Comparison of ENCODE assay signal across 9 mouse cellular contexts in the genomic region with DNA sequence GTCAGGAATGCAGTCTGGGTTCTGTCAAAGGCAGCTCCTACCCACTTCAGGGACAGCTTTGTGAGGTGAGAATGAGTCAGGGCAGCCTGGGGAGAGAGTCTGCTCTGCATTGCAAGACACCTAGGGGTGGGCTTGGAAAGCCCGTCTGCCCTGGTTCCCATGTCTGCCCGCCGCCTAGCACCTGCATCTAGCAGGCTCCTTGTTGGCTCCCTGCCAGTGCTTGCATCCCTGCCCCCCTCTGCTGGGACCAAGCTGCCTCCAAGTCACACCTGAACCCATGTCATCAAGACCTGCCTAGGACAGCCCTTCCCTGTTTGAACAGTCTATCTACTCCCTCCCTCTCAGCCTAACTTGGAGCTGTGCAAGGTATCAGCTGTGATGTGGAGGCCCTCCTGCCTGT.
DNase-seq lines count a peak whose midpoint lies in the region; ATAC-seq and TF ChIP-seq lines count a peak whose summit lies in the region.
"Had no signal": no experiment of that assay in that cellular context is flagged by ENCODE, and none has a peak within 500 bp of the region (broad histone marks: within the 10 kb centered on the region; RNA-seq: fewer than 3 reads in every experiment).

No protein-coding gene starts in this region.

- no peaks in the 10 kb centered on the region for H3K9me3 ChIP-seq in heart, postnatal 0 days (replicated peaks; ENCODE audit: control insufficient read depth, low read length)
- no peaks in the 10 kb centered on the region for H3K9me3 ChIP-seq in embryonic facial prominence, embryonic 13.5 days
- H3K9me3 ChIP-seq in intestine, embryonic 16.5 days (ENCODE audit: control insufficient read depth, low read length): no peaks in the 10 kb centered on the region
- no peaks in the 10 kb centered on the region for H3K9me3 ChIP-seq in midbrain, embryonic 14.5 days (ENCODE audit: control insufficient read depth, low read length)
- H3K9me3 ChIP-seq: neural tube, embryonic 12.5 days had no signal

- peak; percentile 22 for DNase-seq in heart, postnatal 0 days (ENCODE audit: low spot score)
- no peak for DNase-seq in heart, adult 2 months
- DNase-seq in midbrain, embryonic 14.5 days: no peak
- DNase-seq in adrenal gland, adult 18-20 months (ENCODE audit: low spot score in 2 of 2): no peak
- no peak for DNase-seq in cerebellum, adult 2 months
- no peak for DNase-seq in thymus, postnatal 0 days (ENCODE audit: low spot score)

- no peak for TF ChIP-seq EP300 in heart, postnatal 0 days (IDR thresholded peaks at IDR 0.05; ENCODE audit: low read depth)
- TF ChIP-seq EP300 in heart, adult 2 months (IDR thresholded peaks at IDR 0.05; ENCODE audit: insufficient read depth, low read depth, low read length): no peak

- WGBS in heart, postnatal 0 days: 68% methylated on average over 3 of the region's 3 CpGs
- WGBS in heart, adult 2 months: 70% methylated on average over 3 of the region's 3 CpGs
- WGBS in embryonic facial prominence, embryonic 13.5 days: 66% methylated on average over 3 of the region's 3 CpGs
- 46% methylated on average over 3 of the region's 3 CpGs for WGBS in intestine, embryonic 16.5 days
- WGBS in midbrain, embryonic 14.5 days: 49% methylated on average over 3 of the region's 3 CpGs
- 52% methylated on average over 3 of the region's 3 CpGs for WGBS in cerebellum, adult 2 months

- peaks cover 7% of the 10 kb centered on the region; the same call in 1 of the 2 replicates for H3K4me1 ChIP-seq in heart, postnatal 0 days (ENCODE audit: control insufficient read depth, insufficient read depth)
- no peaks in the 10 kb centered on the region for H3K4me1 ChIP-seq in heart, adult 2 months (ENCODE audit: control insufficient read depth, insufficient read depth, low read length)
- peaks cover 81% of the 10 kb centered on the region for H3K4me1 ChIP-seq in embryonic facial prominence, embryonic 13.5 days
- H3K4me1 ChIP-seq in intestine, embryonic 16.5 days (ENCODE audit: control insufficient read depth, insufficient read depth, low read length): peaks cover 18% of the 10 kb centered on the region
- peaks cover 29% of the 10 kb centered on the region for H3K4me1 ChIP-seq in midbrain, embryonic 14.5 days (ENCODE audit: control insufficient read depth, insufficient read depth, low read length)
- no peaks in the 10 kb centered on the region for H3K4me1 ChIP-seq in cerebellum, adult 2 months (ENCODE audit: control insufficient read depth, insufficient read depth, low read length)

- H3K79me2 ChIP-seq in heart, adult 2 months (replicated peaks; ENCODE audit: control insufficient read depth, insufficient read depth, low read length): no peaks in the 10 kb centered on the region

- intact Hi-C loops in heart, adult 2 months (cut with DNase I): no loop called here

- no peak for TF ChIP-seq CTCF in heart, postnatal 0 days (IDR thresholded peaks at IDR 0.05; ENCODE audit: low read depth)
- no peak for TF ChIP-seq CTCF in heart, adult 2 months (IDR thresholded peaks at IDR 0.05)
- no peak for TF ChIP-seq CTCF in cerebellum, adult 2 months (IDR thresholded peaks at IDR 0.05; ENCODE audit: borderline replicate concordance, insufficient read depth, low read depth, low read length)

- no peak for TF ChIP-seq POLR2A in heart, adult 2 months (IDR thresholded peaks at IDR 0.05; ENCODE audit: insufficient read depth, low read depth, low read length)
- TF ChIP-seq POLR2A in cerebellum, adult 2 months (IDR thresholded peaks at IDR 0.05; ENCODE audit: borderline replicate concordance, insufficient read depth, low read length): no peak

- no peaks in the 10 kb centered on the region for H3K36me3 ChIP-seq in heart, postnatal 0 days (replicated peaks; ENCODE audit: control insufficient read depth, insufficient read depth, low read length)
- H3K36me3 ChIP-seq in heart, adult 2 months (ENCODE audit: control insufficient read depth, insufficient read depth, low read length): no peaks in the 10 kb centered on the region
- no peaks in the 10 kb centered on the region for H3K36me3 ChIP-seq in embryonic facial prominence, embryonic 13.5 days
- H3K36me3 ChIP-seq in intestine, embryonic 16.5 days (ENCODE audit: control insufficient read depth, insufficient read depth, low read length): no peaks in the 10 kb centered on the region
- no peaks in the 10 kb centered on the region for H3K36me3 ChIP-seq in midbrain, embryonic 14.5 days (ENCODE audit: control insufficient read depth, insufficient read depth, low read length)
- H3K36me3 ChIP-seq: neural tube, embryonic 12.5 days had no signal

- no peak overlapping the region for H3K27ac ChIP-seq in heart, postnatal 0 days (ENCODE audit: low read depth)
- no peak overlapping the region for H3K27ac ChIP-seq in heart, adult 2 months
- peak overlapping the region; percentile 45; the same call in 1 of the 2 replicates for H3K27ac ChIP-seq in embryonic facial prominence, embryonic 13.5 days
- no peak overlapping the region for H3K27ac ChIP-seq in intestine, embryonic 16.5 days (ENCODE audit: low read length)
- H3K27ac ChIP-seq in midbrain, embryonic 14.5 days (replicated peaks; ENCODE audit: low read depth, low read length): no peak overlapping the region
- no peak overlapping the region for H3K27ac ChIP-seq in cerebellum, adult 2 months (ENCODE audit: insufficient read depth, low read length)
- H3K27ac ChIP-seq: neural tube, embryonic 12.5 days had no signal

- H3K9ac ChIP-seq in heart, postnatal 0 days (replicated peaks; ENCODE audit: low read depth, low read length): no peak overlapping the region
- no peak overlapping the region for H3K9ac ChIP-seq in heart, adult 2 months (ENCODE audit: low read depth, low read length)
- no peak overlapping the region for H3K9ac ChIP-seq in embryonic facial prominence, embryonic 13.5 days
- H3K9ac ChIP-seq in intestine, embryonic 16.5 days (ENCODE audit: low read depth, low read length): no peak overlapping the region
- H3K9ac ChIP-seq in midbrain, embryonic 14.5 days (replicated peaks; ENCODE audit: low read length): no peak overlapping the region
- H3K9ac ChIP-seq: neural tube, embryonic 12.5 days had no signal

- H3K27me3 ChIP-seq in heart, postnatal 0 days (ENCODE audit: control insufficient read depth, insufficient read depth, low read length): peaks cover 73% of the 10 kb centered on the region
- no peaks in the 10 kb centered on the region for H3K27me3 ChIP-seq in heart, adult 2 months (ENCODE audit: control insufficient read depth, insufficient read depth, low read length)
- H3K27me3 ChIP-seq in embryonic facial prominence, embryonic 13.5 days: no peaks in the 10 kb centered on the region
- H3K27me3 ChIP-seq in intestine, embryonic 16.5 days (replicated peaks; ENCODE audit: control insufficient read depth, insufficient read depth, low read length): no peaks in the 10 kb centered on the region
- no peaks in the 10 kb centered on the region; the same call in 1 of the 2 replicates for H3K27me3 ChIP-seq in midbrain, embryonic 14.5 days (ENCODE audit: control insufficient read depth, insufficient read depth, low read length)
- H3K27me3 ChIP-seq in cerebellum, adult 2 months (ENCODE audit: control insufficient read depth, insufficient read depth, low read length): no peaks in the 10 kb centered on the region
- H3K27me3 ChIP-seq: neural tube, embryonic 12.5 days had no signal

- H3K4me3 ChIP-seq in heart, postnatal 0 days (ENCODE audit: low read depth, low read length): no peak overlapping the region
- H3K4me3 ChIP-seq in heart, adult 2 months: no peak overlapping the region
- no peak overlapping the region for H3K4me3 ChIP-seq in embryonic facial prominence, embryonic 13.5 days
- no peak overlapping the region for H3K4me3 ChIP-seq in intestine, embryonic 16.5 days (ENCODE audit: low read length)
- no peak overlapping the region for H3K4me3 ChIP-seq in midbrain, embryonic 14.5 days (replicated peaks; ENCODE audit: low read depth, low read length)
- no peak overlapping the region for H3K4me3 ChIP-seq in cerebellum, adult 2 months (replicated peaks; ENCODE audit: insufficient read depth, low read depth, low read length)
- H3K4me3 ChIP-seq: neural tube, embryonic 12.5 days had no signal

- ATAC-seq in heart, postnatal 0 days (ENCODE audit: insufficient read depth, low read depth): peak; percentile 65
- ATAC-seq in embryonic facial prominence, embryonic 13.5 days (ENCODE audit: insufficient number of reproducible peaks, insufficient read depth, low FRiP score, low TSS enrichment, low read depth): peak; percentile 67
- peak; percentile 64 for ATAC-seq in intestine, embryonic 16.5 days
- ATAC-seq in midbrain, embryonic 14.5 days (ENCODE audit: low FRiP score, low TSS enrichment): 0 out of 2 replicates have a peak, but pooled peaks have one; percentile 24

- no peak overlapping the region for H3K4me2 ChIP-seq in heart, postnatal 0 days (ENCODE audit: low read depth, low read length)
- H3K4me2 ChIP-seq in embryonic facial prominence, embryonic 13.5 days: no peak overlapping the region
- no peak overlapping the region for H3K4me2 ChIP-seq in intestine, embryonic 16.5 days (ENCODE audit: low read depth, low read length)
- no peak overlapping the region for H3K4me2 ChIP-seq in midbrain, embryonic 14.5 days (ENCODE audit: low read length)
- H3K4me2 ChIP-seq: neural tube, embryonic 12.5 days had no signal
